Mouse (Mus musculus): Measurements from ENCODE around the gene Myb.

GRCm38 (mm10) chr10:21207378-21207777 is 46.6 kb upstream of the Myb start:
- TF ChIP-seq CTCF (IDR thresholded peaks at IDR 0.05; ENCODE audit: borderline replicate concordance, insufficient read depth, low read depth, low read length) (no peak), POLR2A (IDR thresholded peaks at IDR 0.05; ENCODE audit: borderline replicate concordance, insufficient read depth, low read length) (no peak)
